Mouse (Mus musculus): ENCODE results near the gene Cmtm1.
A peak's percentile ranks its signal among the peaks of the same experiment; 100 is the strongest.
"Not testable (repeated sequence)": the region's sequence is repeated elsewhere in the genome, so short reads cannot be mapped to it uniquely, and the experiment has no call there.

Cmtm1 gene

DNA sequence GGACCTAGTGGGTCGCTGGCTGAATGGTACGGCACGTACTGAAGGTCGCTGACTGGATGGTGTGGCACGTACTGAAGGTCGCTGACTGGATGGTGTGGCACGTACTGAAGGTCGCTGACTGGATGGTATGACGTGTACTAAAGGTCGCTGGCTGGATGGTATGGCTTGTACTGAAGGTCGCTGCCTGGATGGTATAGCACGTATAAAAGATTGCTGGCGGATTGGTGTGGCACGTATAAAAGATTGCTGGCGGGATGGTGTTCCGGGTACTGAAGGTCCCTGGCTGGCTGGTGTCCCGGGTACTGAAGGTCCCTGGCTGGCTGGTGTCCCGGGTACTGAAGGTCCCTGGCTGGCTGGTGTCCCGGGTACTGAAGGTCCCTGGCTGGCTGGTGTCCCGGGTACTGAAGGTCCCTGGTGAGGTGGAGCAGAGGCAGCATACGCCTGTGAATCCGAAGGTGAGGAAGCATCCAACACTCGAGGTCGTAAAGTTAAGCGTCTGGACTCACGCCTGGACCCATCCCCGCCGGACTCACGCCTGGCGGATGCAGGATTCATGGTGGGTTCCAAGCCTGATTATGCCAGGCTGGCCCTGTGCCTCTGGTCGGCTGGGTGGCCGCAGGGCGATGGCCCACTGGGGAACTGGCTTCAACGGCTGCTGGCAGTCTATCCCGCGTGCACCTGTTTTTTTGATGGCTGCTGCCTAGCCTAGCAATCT is at the start of gene Cmtm1, which contains the start of gene Gm45711:
Gene Cmtm1, minus strand, starts transcription at position 705 of the 715 bp plus-strand sequence.
Gene Gm45711, minus strand, starts transcription at position 641 of the 715 bp plus-strand sequence.
- not testable (repeated sequence) for DNase-seq (ENCODE audit: low read depth, low spot score)

DNA sequence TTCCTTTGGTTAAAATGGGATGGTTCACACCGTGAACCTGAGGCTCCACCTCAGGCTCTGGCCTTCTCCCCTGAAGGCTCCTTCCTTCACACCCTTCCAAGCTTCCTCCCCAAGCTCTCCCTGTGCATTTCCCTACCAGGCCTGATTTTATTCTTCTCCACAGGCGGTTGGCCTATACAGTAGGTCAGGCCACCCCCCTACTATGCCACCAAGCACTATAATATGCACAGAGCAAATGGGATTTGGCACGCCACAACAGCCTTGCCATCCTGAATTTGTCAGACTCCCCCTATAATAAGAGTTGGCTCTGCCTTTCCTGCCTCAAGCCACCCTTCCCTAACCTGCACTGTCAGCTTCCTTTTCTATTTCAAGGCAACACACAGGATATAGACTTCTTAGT is 48.7 kb upstream of the Cmtm1 start:
- DNase-seq (ENCODE audit: low read depth, low spot score), result no peak

DNA sequence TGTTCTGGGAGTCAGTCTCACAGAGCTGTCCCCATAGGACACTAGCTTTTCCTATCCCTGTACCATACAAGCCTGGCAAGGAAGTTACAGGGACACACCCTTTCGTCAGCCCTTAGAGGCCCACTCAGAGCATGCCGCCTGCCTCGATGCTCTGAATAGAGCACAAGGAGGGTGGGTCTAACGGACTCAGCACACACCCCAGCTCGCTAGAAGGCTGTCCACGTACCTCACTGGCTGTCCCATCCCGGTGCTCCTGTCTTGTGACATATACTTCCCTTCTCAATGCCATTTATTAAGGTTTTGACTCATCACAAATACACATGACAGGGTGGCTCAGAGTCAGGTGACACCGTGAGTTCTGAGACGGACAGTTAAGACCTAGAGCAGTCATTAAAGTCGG is 44.6 kb upstream of the Cmtm1 start:
- no peak for DNase-seq (ENCODE audit: low read depth, low spot score)

DNA sequence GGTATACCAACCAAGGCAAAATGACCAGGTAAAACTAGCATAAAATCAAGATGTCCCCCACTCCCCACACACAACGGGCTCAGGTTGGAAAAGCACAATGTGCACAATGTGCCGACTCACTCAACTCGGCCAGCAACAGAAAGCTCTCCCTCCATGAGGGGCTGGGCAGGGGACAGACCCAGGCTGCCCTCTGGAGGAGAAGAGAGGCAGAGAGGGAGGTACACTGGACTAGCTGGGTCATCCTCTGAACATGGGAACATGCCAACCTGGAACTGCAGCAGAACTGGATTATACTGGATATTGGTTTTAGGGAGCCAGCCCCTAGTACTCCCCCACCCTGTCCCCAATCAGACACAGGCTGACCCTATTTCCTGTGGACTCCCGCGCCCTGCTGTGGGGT is 43.2 kb upstream of the Cmtm1 start:
- DNase-seq (ENCODE audit: low read depth, low spot score), result no peak

DNA sequence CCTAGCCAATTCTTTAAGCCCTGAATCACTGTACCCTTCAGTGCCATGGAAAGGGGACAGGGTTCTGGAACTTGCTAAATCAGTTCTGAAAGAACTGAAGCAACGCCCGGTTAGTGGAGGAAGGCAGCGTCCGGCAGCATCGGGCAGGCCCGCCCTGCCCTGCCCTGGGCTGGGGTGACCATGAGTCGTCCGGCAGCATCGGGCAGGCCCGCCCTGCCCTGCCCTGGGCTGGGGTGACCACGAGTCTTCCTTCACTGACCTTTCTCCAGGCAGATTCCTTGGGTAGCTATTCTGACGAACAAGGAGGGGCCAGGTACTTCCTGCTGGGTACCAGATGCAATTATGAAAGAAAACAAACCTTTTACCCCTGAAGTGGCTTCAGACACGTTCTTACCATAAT is 40.1 kb upstream of the Cmtm1 start:
- no peak for DNase-seq (ENCODE audit: low read depth, low spot score)

DNA sequence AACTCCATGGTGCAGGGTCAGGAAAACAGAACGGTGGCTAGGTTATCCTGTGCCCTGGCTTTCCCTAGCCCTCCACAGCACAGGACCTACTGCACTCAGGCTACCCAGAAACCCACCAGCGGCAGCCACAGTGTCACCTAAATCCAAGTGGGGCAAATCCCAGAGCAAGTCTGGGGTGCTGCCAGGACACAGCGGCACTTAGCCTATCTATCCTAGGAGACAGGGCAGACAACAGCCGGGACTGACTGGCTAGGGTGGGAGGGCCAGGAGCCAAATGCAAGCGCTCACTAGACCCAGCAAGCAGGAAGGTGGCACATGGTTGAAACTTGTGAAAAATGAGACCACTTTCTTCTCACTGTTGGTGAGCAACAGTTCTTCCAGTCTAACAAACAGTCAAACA is 39.0 kb upstream of the Cmtm1 start:
- no peak for DNase-seq (ENCODE audit: low read depth, low spot score)

DNA sequence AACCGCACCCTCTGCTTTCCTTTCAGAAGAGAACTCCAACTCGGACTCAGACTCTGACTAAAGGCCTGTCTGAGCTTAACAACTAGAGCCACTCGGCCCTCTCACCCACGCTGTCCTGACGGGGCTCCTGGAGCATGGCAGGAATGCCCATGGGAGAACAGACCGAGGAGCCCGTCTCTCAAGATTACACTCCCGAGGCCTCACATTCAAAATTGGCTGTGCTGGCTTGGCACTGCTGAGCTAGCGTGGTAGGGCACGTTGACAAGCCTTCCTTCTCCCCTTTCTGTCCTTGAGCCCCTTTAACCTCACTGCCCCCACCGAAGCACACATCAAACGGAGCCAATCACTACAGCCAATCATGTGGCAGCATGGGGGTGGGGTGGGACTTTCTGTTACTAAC is 36.8 kb upstream of the Cmtm1 start:
- no peak for DNase-seq (ENCODE audit: low read depth, low spot score)

DNA sequence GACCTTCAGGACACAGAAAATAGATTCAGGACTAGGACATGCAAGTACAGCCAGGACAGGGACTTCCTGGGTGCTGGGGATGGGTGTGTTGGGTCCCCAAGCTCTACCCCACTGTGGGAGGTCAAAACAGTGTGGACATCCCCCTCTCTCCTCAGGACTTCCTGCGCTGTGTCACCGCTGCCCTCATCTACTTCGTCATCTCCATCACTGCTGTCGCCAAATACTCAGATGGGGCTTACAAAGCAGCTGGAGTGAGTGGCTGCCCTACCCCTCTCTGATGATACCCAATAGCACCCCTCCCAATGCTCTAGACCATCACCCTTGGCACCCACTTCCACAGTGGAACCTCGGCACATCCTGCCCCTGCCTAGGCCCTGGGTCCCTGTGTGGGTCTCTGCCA is 34.7 kb upstream of the Cmtm1 start:
- DNase-seq (ENCODE audit: low read depth, low spot score), result no peak

DNA sequence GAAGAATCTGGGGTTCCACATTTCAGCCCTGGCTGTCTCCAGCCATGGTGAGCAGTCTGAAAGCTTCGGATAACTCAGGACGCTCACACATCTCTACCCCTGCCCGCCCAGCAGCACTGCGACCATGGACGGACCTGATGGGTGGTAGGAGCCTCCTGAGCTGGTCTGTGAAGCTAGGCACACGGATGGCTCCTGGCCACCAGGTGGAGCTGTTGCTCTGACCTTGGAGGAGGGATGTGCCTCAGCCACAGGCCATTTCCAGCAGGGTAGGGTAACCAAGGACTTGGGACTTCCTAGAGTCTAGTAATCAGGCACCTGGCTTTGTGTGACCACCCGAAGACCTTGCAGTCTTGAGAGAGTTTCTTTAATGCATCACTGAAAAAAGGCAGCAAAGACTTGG is 34.0 kb upstream of the Cmtm1 start:
- DNase-seq (ENCODE audit: low read depth, low spot score), result peak; percentile 80

DNA sequence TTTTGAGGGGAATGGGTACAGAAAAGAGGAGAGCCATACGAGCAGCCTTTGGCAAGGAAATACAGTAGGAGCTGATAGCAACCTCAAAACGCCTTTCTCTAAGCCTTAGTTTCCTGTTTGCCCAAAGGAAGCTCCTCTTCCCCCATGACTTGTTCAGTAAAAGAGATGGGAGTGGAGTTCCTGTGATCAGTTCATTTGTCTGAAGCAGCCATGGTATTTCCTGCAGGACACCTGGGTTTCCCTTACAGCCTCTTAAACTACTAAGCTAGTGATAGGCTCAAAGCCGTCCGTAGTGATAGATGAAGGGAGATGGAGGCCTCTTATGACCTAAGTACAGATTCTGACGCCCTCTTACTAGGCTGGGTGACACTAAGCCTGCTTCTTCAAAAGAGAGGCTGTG is 32.5 kb upstream of the Cmtm1 start:
- DNase-seq (ENCODE audit: low read depth, low spot score), result no peak

DNA sequence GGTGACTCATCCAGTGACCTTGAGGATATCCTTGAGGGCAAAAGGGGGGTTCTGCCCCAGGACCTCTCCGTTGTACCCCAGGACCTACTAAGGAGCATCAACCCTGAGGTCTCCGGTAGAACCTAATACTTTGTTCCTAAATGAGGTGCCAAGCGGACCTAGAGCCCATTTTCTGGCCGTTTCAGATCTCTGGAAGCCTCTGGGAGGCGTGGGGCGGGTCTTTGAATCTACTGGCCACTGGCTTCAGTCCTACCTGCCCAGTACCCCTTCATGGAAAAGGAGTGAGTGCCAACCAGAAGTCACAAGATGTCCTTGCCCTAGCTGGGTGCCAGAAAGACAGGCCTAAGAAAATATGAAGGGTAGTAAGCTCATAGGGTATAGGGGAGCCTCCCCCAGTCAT is 31.7 kb upstream of the Cmtm1 start:
- DNase-seq (ENCODE audit: low read depth, low spot score), result no peak

DNA sequence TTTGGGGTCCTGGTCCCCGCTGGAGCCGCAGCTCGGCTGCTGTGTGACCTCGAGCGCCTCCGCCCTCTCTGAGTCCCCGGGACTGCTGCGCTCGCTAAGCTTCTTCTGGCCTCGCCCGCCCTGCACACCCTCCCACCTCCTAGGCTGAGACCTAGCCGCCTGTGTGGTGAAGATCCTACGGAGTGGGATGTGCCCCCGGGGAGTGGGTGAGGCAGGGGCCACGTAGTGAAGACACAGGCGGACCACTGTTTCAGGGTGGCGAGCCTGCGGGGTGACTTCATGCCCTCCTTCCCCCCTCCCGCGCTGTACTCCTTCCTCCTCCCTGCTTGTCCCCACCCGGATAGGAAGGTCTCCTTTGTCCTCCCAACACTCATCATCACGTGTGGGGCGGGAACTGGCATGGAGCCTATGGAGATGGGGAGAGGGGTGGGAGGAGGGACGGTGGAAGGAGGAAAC is 31.2 kb upstream of the Cmtm1 start:
- no peak for DNase-seq (ENCODE audit: low read depth, low spot score)

DNA sequence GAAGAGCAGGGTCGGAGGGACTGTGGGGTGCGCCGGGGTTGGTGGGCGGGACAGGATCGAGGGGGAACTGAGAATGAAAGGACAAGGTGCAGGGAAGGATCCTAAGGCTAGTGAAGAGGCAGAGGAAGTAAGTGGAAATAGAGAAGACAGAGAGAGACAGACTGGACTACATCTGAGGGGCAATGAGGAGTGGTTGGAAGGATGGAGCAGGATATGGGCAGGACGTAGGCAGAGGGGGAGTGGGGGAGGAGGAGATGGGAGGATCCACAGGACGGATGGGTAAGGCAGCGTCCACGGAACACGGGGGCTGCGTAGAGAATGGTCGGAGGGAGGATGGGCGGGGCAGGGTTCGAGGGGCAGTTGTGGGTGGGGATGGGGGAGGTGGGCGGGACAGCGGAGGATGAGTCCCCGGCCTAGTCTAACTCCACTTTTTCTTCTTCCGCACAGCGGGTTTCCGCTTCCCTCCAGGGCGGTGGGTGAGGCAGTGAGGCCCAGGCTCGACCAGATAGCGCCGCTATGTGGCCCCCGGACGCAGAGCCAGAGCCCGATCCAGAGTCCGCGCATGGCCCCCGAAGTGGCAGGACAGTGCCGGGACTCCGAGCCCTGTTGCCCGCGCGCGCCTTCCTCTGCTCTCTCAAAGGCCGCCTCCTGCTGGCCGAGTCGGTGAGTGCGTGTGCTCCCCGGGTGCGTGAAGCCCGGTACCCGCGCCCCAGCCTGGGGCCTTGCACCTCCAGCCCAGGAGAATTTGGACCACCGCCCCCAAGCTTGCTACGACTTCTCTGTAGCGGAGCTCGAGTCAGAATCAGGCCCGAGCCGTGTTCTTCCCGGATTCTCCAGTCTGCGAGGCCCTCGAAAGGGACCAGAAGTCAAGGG is 30.5 kb upstream of the Cmtm1 start:
- no peak for DNase-seq (ENCODE audit: low read depth, low spot score)

DNA sequence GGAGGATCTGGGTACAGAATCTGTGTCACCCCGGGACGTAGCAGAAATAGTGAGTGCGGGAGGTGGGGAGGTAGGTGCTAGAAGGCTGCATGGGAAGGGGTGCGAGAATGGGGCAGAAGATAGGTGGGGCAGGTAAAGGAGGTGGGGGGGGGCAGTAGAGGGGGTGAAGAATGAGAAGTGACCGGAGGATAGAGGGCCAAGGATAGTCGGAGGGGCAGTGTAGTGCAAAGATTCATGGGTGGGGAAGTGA is 30.0 kb upstream of the Cmtm1 start:
- no peak for DNase-seq (ENCODE audit: low read depth, low spot score)

DNA sequence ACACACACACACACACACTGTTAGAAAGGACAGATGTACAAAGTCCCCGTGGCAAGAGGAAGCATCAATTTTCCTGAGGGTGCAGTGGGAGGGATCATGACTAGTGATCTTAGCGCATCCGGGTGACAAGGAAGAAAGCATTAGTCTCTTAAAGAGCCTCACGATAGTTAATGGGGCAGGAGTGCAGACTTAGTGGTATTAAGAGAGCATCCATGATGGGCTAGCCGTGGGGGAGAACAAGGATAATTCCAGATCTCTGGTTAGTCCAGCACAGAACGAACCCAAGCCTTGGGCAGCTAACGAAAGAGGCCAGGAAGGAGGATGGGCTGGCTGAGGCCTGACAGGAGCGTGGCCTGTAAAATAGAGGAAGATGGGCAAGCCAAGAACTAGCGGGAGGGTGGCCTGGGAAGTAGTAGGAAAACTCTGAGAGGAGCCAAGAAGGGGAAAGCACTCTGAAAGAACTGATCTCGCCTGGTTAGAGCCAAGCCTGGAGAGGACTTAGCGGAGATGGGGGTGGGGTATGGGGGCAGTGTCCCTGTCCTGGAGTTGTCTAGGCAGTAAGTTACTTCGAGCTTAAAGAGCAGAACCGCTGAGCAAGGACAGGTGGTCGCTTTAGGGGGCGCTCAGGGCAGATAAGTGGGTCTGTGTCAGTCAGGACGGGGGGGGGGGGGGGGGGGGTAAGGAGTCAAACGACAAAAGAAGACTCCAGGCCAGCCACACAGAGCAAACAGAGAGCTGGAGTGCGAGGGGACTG is 29.5 kb upstream of the Cmtm1 start, which contains the start of gene Cmtm3:
Gene Cmtm3, plus strand, starts transcription at position 182 of the 754 bp plus-strand sequence.
- DNase-seq (ENCODE audit: low read depth, low spot score), result no peak

DNA sequence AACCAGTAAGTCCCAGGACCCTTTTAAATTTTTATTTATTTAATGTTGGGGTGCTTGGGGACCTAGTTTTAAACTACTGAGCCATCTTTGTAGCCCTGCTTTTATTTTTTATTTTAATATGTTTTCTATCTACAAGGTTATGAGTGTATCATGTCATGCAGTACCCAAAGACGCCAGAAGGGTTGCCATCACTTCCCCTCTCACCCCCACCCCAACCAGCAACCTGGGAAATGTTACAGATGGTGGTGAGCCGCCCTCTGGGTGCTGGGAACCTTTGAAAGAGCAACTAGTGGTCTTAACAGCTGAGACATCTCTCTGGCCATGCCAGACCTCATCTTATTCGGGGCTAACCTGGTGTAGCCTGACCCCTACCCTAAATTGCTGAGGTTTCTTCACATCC is 27.9 kb upstream of the Cmtm1 start:
- no peak for DNase-seq (ENCODE audit: low read depth, low spot score)

DNA sequence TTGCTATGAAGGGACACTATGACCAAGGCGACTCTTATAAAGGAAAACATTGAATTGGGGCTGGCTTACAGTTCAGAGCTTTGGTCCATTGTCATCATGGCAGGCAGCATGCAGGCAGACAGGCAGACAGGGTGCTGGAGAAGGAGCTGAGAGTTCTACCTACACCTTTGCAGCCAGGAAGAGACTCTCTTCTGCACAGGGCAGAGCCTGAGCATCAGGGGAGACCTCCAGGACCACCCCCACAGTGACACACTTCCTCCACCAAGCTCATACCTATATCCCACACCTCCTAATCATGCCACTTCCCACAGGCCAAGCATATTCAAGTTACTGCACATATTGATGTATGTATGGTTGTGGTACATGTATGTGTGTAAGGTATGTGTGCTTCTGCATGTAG is 26.9 kb upstream of the Cmtm1 start:
- DNase-seq (ENCODE audit: low read depth, low spot score), result no peak

DNA sequence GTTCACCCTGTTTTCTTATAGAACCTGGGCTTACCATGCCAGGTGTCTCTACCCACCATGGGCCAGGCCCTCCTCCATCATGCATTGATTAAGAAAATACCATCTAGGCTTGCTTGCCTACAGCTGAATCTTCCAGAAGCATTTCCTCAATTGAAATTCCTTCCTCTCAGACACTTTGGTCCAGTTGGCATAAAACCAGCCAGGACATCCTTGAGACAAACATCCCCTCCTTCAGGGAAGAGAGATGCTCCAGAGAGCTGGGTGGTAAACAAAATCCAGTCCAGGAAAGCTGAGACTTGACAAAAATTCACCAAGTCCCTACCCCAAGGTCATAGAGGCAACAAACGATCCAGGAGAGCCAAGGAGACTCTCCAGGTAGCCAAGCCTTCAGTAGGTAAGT is 24.3 kb upstream of the Cmtm1 start:
- no peak for DNase-seq (ENCODE audit: low read depth, low spot score)

DNA sequence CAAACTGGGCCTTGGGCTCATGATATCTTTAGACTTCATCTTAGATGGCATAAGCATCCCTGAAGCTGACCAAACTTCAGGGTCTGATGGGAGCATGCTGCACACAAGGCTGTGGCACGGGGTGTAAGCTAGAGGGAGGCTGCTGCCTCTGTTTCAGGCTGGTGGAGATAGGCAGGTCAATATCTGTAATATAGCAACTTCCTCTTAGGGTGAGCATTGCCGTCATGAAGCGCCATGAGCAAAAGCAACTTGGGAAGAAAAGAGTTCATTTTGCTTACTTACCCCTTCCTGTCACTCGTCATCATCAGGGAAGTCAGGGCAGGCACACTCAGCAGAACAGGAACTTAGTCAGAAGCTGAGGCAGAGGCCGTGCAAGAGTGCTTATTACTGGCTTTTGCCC is 23.8 kb upstream of the Cmtm1 start:
- DNase-seq (ENCODE audit: low read depth, low spot score), result no peak

DNA sequence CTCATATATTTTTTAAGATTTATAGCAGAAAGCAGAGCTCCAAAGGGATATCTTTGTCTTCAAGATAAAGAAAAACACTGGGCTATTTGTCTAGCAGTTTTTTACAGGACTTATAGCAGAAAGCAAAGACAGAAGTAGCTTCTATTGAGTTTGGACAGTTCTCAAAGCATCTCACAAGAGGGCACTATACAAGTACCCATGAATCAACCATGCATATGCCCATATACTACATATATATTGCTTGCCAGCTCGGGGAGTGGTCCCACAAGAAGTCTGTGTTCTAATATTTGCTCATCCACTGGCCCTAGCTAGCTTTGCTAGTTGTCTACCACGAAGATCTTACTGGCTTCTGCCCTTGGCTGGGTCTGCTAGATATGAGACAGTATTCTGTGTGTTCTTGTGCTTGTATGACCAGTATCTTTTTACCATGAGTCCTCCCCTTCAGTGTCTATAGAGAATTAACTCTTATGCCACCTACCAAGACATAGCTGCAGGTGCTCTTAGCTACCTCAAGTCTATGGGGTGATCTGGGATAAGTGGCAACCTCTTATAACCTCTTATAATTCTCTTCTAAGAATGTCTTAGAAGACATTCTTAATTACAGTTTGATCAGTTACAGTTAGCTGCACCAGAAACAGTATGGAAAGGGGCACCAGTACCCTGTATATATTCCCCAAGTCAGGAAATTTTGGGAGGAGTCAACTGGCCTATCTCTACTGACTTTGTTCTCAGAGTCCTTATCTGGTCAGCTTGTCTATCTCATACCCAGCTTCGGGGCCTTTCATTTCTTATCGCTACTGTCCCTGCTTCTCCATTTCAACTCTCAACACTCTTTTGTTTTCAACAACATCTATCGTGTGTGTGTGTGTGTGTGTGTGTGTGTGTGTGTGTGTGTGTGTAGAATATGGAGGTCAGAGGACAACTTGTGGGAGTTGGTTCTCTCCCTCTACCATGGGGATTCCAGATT is 23.0 kb upstream of the Cmtm1 start:
- DNase-seq (ENCODE audit: low read depth, low spot score), result no peak

DNA sequence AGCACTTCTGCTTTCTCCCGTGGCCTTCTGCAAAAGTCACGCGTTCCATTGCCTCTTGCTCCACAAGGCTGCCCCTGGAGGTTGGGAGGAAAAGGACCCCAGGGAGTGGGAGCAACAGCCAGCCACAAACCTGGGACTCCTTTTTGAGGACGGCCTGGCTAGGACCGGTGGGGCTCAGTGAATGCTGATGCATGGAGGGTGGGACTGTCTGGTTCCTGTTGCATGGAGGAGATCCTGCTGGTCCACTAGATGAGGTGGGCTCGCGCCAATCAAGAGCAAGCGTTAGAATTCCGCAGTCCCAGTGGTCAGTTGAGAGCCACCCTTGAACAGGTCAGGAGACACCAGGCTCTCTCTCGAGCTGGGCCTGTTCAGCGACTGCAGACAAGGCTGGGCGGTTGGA is 12.0 kb upstream of the Cmtm1 start, which contains the start of gene Cmtm2b:
Gene Cmtm2b, plus strand, starts transcription at position 301 of the 400 bp plus-strand sequence.
- not testable (repeated sequence) for DNase-seq (ENCODE audit: low read depth, low spot score)

Measured in retina, postnatal 7 days (tissue).